Mouse (Mus musculus): Measurements from ENCODE around the gene Scgb3a1.

Scgb3a1 gene

DNA sequence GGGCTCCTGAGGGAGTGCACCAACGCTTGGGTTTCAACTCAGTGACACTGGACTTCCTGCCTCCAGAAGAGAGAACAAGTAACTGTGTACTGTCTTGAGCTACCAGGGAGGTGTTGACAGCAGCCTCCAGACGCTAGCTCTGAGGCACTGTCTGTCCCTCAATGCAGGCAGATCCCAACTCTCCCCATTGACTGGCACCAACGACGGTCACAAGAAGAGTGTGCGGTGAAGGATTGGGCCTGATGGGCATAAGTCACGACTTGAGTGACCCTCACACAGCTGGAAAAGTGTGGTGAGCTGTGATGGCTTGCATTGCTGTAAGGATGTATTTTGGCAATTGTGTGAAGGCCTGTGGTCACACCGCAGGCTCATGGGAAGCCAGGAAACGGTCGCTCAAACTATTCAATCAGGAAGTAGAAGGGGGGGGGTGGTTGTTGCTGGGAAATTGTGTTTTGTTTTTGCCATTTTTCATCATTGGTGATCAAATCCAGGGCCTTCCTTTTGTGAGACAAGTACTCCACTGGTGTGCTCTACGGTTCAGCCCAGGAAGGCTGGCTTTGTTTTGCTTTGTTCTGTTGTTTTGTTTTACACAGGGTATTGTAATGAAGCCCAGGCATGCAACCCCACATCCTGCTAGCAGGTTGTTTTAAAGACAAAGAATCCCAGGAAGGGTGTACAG is 4.5 kb upstream of the Scgb3a1 start:
- peak; percentile 30 to 54 for DNase-seq (ENCODE audit: low spot score in 2 of 2)

- DNase-seq (ENCODE audit: low spot score in 2 of 2), result no peak
These were observed 4.0 kb upstream of the Scgb3a1 start for GRCm38 (mm10) chr11:49659470-49659799.

DNA sequence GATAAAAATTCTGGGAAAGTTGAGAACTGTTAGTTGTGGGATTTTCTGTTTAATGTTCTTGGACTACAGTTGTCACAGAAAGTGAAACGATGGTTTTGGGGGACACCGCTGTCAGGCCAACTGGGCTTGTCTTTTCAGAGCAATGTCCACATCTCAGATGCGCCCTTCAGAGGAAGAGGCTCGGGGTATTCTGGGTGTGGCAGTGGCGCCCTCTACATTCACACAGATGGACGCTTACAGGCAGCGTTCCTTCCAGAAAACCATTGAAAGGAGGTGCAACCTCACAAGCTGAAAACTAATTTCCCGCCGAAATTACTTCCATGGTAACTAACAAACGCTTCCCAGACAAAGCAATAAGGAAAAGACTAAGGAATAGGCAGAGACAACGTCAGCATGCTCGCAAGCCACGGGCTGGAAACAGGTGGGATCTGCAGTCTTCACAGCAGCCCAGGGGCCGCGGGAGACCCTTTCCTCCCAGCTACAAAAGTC is 1.1 kb upstream of the Scgb3a1 start:
- no peak for DNase-seq (ENCODE audit: low spot score in 2 of 2)

- DNase-seq (ENCODE audit: low spot score in 2 of 2), result no peak
These were observed 1.1 kb downstream of the Scgb3a1 start for GRCm38 (mm10) chr11:49664262-49665140.

GRCm38 (mm10) chr11:49665462-49665861 is 2.1 kb downstream of the Scgb3a1 start:
- no peak for DNase-seq (ENCODE audit: low spot score in 2 of 2)

DNA sequence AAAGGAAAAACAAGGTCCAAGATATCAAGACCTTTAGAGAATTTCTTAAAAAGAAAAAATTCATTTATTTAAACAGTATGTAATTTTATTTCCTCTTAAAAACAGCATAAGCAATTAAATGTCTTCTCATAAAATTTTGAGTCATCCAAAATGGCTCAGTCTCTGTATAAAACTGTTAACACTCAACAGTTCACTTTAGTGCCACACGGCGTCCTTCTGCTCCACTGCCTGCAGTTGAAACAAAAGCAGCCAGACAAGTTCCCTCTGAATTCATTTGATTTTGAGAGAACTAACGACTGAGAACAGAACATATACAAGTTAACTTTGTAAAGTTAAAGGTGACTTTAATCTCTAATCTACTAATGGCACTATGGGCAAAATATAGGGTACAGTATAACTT is 10.0 kb downstream of the Scgb3a1 start:
- DNase-seq (ENCODE audit: low spot score in 2 of 2), result no peak

GRCm38 (mm10) chr11:49684237-49684973 is 21.0 kb downstream of the Scgb3a1 start:
- DNase-seq (ENCODE audit: low spot score in 2 of 2), result peak in 1 of 2 experiments; percentile 18

- DNase-seq (ENCODE audit: low spot score in 2 of 2), result no peak
These were observed 31.6 kb downstream of the Scgb3a1 start for GRCm38 (mm10) chr11:49695013-49695412.

DNA sequence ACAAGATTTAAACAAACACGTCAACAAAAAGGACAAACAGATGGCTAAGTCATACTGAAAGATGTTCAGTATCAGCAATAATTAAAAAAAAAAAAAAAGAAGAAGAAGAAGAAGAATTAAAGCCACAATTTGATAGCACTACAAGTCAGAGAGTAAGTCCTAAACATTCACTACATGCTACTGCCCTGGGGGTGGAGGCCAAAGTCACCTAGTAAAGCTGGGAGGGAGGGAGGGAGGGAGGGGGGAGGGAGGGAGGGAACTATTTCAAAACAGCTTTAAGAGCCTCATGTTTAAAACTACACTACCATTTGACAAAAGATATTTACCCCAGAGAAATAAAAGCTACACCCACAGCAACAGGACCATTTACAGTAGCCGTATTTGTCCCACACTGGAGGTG is 32.3 kb downstream of the Scgb3a1 start:
- DNase-seq (ENCODE audit: low spot score in 2 of 2), result no peak

DNA sequence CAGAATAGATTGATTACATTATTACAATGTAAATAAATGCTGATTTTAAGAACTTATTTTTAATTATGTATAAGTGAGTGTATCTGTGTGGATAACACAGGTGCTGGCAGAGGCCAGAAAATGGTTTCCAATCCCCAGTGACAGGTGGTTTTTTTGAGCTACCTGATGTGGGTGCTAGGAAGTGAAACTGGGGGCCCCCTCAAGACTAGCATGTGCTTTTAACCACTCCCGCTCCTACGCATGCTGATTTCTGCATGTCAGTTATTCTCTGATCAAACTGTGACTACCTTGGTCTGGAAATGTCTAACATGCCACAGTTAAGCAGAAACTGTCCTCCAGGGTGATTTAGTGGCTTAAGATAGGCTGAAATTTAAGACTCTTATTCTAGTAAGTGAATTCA is 33.1 kb downstream of the Scgb3a1 start:
- no peak for DNase-seq (ENCODE audit: low spot score in 2 of 2)

GRCm38 (mm10) chr11:49697779-49698178 is 34.4 kb downstream of the Scgb3a1 start:
- DNase-seq (ENCODE audit: low spot score in 2 of 2), result no peak

GRCm38 (mm10) chr11:49699079-49699478 is 35.7 kb downstream of the Scgb3a1 start:
- no peak for DNase-seq (ENCODE audit: low spot score in 2 of 2)

DNA sequence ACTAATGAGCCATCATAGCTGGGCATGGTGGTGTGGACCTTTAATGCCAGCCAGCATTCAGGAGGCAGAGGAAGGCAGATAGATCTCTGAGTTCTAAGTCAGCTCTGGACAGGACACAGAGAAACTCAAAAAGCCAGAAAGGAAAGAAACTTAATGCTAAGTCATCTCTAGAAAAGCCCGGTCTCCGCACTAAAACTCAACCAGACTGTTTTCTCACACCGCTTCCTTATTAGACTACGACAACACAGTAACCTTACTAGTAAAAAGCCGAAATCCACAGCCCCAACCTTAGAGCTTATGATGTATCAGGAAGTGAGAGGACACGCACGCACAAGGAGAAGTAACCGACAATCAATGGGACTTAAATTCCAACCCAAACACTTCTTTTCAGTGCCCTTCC is 38.6 kb downstream of the Scgb3a1 start:
- no peak for DNase-seq (ENCODE audit: low spot score in 2 of 2)

- no peak for DNase-seq (ENCODE audit: low spot score in 2 of 2)
These were observed 41.4 kb downstream of the Scgb3a1 start for GRCm38 (mm10) chr11:49704804-49705203.

GRCm38 (mm10) chr11:49707834-49708233 is 44.4 kb downstream of the Scgb3a1 start:
- no peak for DNase-seq (ENCODE audit: low spot score in 2 of 2)

DNA sequence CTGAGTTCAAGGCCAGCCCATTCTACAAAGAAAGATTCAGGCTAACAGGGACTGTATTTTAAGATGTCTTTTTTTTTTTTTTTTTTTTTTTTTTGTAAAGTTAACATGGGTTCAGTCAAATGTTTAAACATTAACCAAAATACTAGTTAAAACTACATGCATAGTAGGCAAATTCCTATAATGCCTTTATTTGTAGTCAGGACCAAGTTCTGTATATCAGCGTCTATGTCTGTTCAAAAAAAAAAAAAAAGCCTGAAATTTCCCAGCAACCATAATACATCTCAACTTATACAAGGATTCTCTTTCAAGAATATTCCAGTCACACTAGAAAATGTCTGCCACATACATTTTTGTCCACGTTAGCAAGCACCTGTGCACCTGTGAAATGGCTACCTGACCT is 47.3 kb downstream of the Scgb3a1 start:
- no peak for DNase-seq (ENCODE audit: low spot score in 2 of 2)

- DNase-seq (ENCODE audit: low spot score in 2 of 2), result peak in 1 of 2 experiments; percentile 25
These were observed 48.7 kb downstream of the Scgb3a1 start for GRCm38 (mm10) chr11:49711981-49712554.

DNA sequence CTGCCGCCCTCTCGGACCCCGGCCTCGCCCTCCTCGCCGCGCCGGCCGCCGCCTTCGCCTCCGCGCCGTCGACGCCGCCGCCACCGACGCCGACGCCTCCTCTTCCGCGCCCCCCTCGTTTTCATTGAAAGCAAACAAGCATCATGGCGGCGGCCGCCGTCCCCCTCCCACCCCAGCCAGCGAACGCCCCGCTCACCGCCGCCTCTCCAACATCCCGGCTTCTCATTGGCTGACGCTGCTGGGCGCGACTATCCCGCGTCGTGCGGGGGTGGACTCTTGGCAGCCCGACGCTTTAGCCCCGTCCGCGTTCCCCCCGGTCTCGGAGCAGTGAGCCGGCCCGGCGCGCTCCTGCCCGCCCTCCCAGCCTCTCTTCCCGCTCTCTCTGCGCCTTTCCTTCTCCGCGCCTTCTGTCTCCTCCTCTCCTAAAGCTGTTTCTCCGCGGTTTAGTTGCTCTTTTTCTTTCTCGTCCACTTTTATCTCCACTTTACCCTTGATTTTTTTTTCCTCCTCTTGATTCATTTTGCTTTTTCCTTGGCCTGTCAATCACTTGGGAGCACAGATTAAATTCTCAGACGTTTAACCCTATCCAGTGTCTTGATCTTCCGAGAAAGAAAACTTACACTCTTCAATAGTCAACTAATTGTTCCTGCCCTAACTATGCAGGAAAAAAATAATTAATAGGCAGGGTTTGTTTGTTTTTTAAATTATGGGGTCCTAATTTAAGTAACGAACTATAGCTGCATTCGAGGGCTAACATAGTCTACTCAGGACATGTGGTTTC is 49.3 kb downstream of the Scgb3a1 start, which contains the start of gene Cnot6:
Gene Cnot6, minus strand, starts transcription at position 169 of the 781 bp plus-strand sequence.
- DNase-seq (ENCODE audit: low spot score in 2 of 2), result peak; percentile 97

DNA sequence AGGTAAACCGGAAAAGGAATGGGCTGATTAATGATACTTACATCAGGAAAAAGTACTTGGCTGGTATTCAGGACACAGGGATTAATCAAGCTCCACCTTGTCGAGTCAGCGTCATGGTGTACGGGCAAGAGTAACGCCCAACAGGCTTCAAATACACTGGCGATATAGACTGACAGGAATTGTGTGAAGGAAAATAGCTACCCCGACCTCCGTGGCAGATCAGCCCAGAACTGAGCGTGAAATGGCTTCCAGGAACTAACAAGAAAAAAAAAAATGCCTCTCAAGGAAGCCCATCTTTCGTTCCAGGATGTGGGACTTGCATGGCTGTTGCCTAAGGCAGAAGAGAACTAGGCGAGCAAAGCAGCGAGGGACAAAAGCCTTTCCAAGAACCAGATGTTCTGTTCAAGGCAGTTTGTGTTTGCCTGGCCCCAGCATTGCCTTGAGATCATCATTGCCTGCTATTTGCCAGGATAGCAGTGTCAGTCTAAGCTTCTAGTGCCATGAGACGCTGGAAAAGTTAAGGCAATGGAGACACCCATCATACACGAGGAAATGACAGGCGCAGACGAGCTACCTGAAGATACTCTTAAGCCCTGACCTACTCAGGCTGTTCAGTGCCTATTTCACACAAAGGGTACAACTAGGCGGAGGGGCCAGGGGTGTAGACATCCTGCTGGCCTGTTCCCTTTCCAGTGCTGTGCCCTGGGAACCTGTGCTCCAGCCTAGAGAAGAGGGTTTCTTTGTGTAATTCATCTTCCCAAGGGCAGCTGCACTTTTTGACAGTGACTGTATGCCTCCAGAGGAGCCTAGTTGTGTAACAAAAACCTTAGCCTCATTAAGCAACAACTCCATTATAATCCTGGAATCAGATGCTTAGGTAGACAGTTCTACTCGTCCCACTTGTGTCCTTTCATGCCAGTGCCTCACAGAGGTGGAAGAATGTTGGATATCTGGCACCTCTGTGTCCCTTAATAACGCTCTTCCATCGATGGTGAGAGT is 50.2 kb downstream of the Scgb3a1 start:
- DNase-seq (ENCODE audit: low spot score in 2 of 2), result peak; percentile 29 to 31
